Mouse (Mus musculus): ENCODE results near the gene Irf2bpl. TPM values are rescaled to one million over a fixed set of nuclear protein-coding genes. Genes with fewer than 3 reads are reported as not detected.

Irf2bpl gene
- polyA plus RNA-seq, 1 experiment from 2014 or later: 18.9 TPM

- Histone ChIP-seq H3K4me2 (no peak overlapping the region), H3K9ac (ENCODE audit: low read depth, low read length) (no peak overlapping the region), H3K9me3 (replicated peaks; ENCODE audit: control insufficient read depth, low read length) (no peaks in the 10 kb centered on the region), H3K27ac (ENCODE audit: low read depth, low read length) (no peak overlapping the region), H3K27me3 (ENCODE audit: control insufficient read depth, insufficient read depth, low read length) (no peaks in the 10 kb centered on the region), H3K36me3 (ENCODE audit: control insufficient read depth, insufficient read depth, low read length) (no peaks in the 10 kb centered on the region), H3K4me1 (ENCODE audit: control insufficient read depth, insufficient read depth, low read length) (peaks cover 23% of the 10 kb centered on the region), H3K4me3 (ENCODE audit: low read depth, low read length) (no peak overlapping the region)
- WGBS (ENCODE audit: insufficient replicate concordance): 67% methylated on average over 7 of the region's 7 CpGs
- no peak for ATAC-seq (replicated peaks; ENCODE audit: insufficient number of reproducible peaks, low FRiP score, low TSS enrichment)
Measured at GRCm38 (mm10) chr12:86916796-86917573, 32.4 kb upstream of the Irf2bpl start.

- Histone ChIP-seq H3K4me3 (ENCODE audit: low read depth, low read length) (no peak overlapping the region), H3K4me1 (ENCODE audit: control insufficient read depth, insufficient read depth, low read length) (peaks cover 30% of the 10 kb centered on the region), H3K4me2 (no peak overlapping the region), H3K9me3 (replicated peaks; ENCODE audit: control insufficient read depth, low read length) (no peaks in the 10 kb centered on the region), H3K27ac (ENCODE audit: low read depth, low read length) (no peak overlapping the region), H3K27me3 (ENCODE audit: control insufficient read depth, insufficient read depth, low read length) (no peaks in the 10 kb centered on the region), H3K9ac (ENCODE audit: low read depth, low read length) (no peak overlapping the region), H3K36me3 (ENCODE audit: control insufficient read depth, insufficient read depth, low read length) (no peaks in the 10 kb centered on the region)
- 77% methylated on average over 7 of the region's 7 CpGs for WGBS (ENCODE audit: insufficient replicate concordance)
- ATAC-seq (replicated peaks; ENCODE audit: insufficient number of reproducible peaks, low FRiP score, low TSS enrichment): no peak
Measured at GRCm38 (mm10) chr12:86915617-86916016, 31.0 kb upstream of the Irf2bpl start.

GRCm38 (mm10) chr12:86914756-86915155, 30.2 kb upstream of the Irf2bpl start:
- Histone ChIP-seq H3K4me3 (ENCODE audit: low read depth, low read length) (no peak overlapping the region), H3K27me3 (ENCODE audit: control insufficient read depth, insufficient read depth, low read length) (no peaks in the 10 kb centered on the region), H3K4me1 (ENCODE audit: control insufficient read depth, insufficient read depth, low read length) (peaks cover 30% of the 10 kb centered on the region), H3K36me3 (ENCODE audit: control insufficient read depth, insufficient read depth, low read length) (no peaks in the 10 kb centered on the region), H3K27ac (ENCODE audit: low read depth, low read length) (peak overlapping the region; percentile 43), H3K9me3 (replicated peaks; ENCODE audit: control insufficient read depth, low read length) (no peaks in the 10 kb centered on the region), H3K9ac (ENCODE audit: low read depth, low read length) (no peak overlapping the region), H3K4me2 (no peak overlapping the region)
- ATAC-seq (replicated peaks; ENCODE audit: insufficient number of reproducible peaks, low FRiP score, low TSS enrichment): no peak
- 55% methylated on average over 6 of the region's 6 CpGs for WGBS (ENCODE audit: insufficient replicate concordance)

GRCm38 (mm10) chr12:86914351-86914750, 29.8 kb upstream of the Irf2bpl start:
- Histone ChIP-seq H3K27ac (ENCODE audit: low read depth, low read length) (peak overlapping the region; percentile 43), H3K4me1 (ENCODE audit: control insufficient read depth, insufficient read depth, low read length) (peaks cover 30% of the 10 kb centered on the region), H3K27me3 (ENCODE audit: control insufficient read depth, insufficient read depth, low read length) (no peaks in the 10 kb centered on the region), H3K4me2 (no peak overlapping the region), H3K36me3 (ENCODE audit: control insufficient read depth, insufficient read depth, low read length) (no peaks in the 10 kb centered on the region), H3K9ac (ENCODE audit: low read depth, low read length) (no peak overlapping the region), H3K9me3 (replicated peaks; ENCODE audit: control insufficient read depth, low read length) (no peaks in the 10 kb centered on the region), H3K4me3 (ENCODE audit: low read depth, low read length) (no peak overlapping the region)
- no peak for ATAC-seq (replicated peaks; ENCODE audit: insufficient number of reproducible peaks, low FRiP score, low TSS enrichment)
- 48% methylated on average over 2 of the region's 2 CpGs for WGBS (ENCODE audit: insufficient replicate concordance)

- ATAC-seq (replicated peaks; ENCODE audit: insufficient number of reproducible peaks, low FRiP score, low TSS enrichment): no peak
- Histone ChIP-seq H3K9ac (ENCODE audit: low read depth, low read length) (peak overlapping the region; percentile 39; the same call in 1 of the 2 replicates), H3K4me1 (ENCODE audit: control insufficient read depth, insufficient read depth, low read length) (peaks cover 23% of the 10 kb centered on the region), H3K36me3 (ENCODE audit: control insufficient read depth, insufficient read depth, low read length) (no peaks in the 10 kb centered on the region), H3K4me2 (peak overlapping the region; percentile 42), H3K9me3 (replicated peaks; ENCODE audit: control insufficient read depth, low read length) (no peaks in the 10 kb centered on the region), H3K27ac (ENCODE audit: low read depth, low read length) (no peak overlapping the region), H3K4me3 (ENCODE audit: low read depth, low read length) (peak overlapping the region; percentile 10; the same call in 1 of the 2 replicates), H3K27me3 (ENCODE audit: control insufficient read depth, insufficient read depth, low read length) (no peaks in the 10 kb centered on the region)
- WGBS (ENCODE audit: insufficient replicate concordance): 5% methylated on average over 22 of the region's 22 CpGs
Measured at GRCm38 (mm10) chr12:86912335-86913093, 27.9 kb upstream of the Irf2bpl start.

GRCm38 (mm10) chr12:86911482-86911931, 26.9 kb upstream of the Irf2bpl start:
- 65% methylated on average over 10 of the region's 10 CpGs for WGBS (ENCODE audit: insufficient replicate concordance)
- Histone ChIP-seq H3K4me2 (no peak overlapping the region), H3K4me1 (ENCODE audit: control insufficient read depth, insufficient read depth, low read length) (peaks cover 21% of the 10 kb centered on the region), H3K36me3 (ENCODE audit: control insufficient read depth, insufficient read depth, low read length) (no peaks in the 10 kb centered on the region), H3K27me3 (ENCODE audit: control insufficient read depth, insufficient read depth, low read length) (no peaks in the 10 kb centered on the region), H3K27ac (ENCODE audit: low read depth, low read length) (no peak overlapping the region), H3K9me3 (replicated peaks; ENCODE audit: control insufficient read depth, low read length) (no peaks in the 10 kb centered on the region), H3K9ac (ENCODE audit: low read depth, low read length) (no peak overlapping the region), H3K4me3 (ENCODE audit: low read depth, low read length) (no peak overlapping the region)
- no peak for ATAC-seq (replicated peaks; ENCODE audit: insufficient number of reproducible peaks, low FRiP score, low TSS enrichment)

GRCm38 (mm10) chr12:86906395-86906794, 21.8 kb upstream of the Irf2bpl start:
- 3% methylated on average over 15 of the region's 15 CpGs for WGBS (ENCODE audit: insufficient replicate concordance)

GRCm38 (mm10) chr12:86905876-86906275, 21.3 kb upstream of the Irf2bpl start:
- WGBS (ENCODE audit: insufficient replicate concordance): 63% methylated on average over 7 of the region's 7 CpGs
- Histone ChIP-seq H3K9me3 (replicated peaks; ENCODE audit: control insufficient read depth, low read length) (no peaks in the 10 kb centered on the region), H3K9ac (ENCODE audit: low read depth, low read length) (no peak overlapping the region), H3K36me3 (ENCODE audit: control insufficient read depth, insufficient read depth, low read length) (no peaks in the 10 kb centered on the region), H3K27me3 (ENCODE audit: control insufficient read depth, insufficient read depth, low read length) (no peaks in the 10 kb centered on the region), H3K4me3 (ENCODE audit: low read depth, low read length) (no peak overlapping the region), H3K4me1 (ENCODE audit: control insufficient read depth, insufficient read depth, low read length) (peaks cover 12% of the 10 kb centered on the region), H3K27ac (ENCODE audit: low read depth, low read length) (no peak overlapping the region), H3K4me2 (no peak overlapping the region)
- no peak for ATAC-seq (replicated peaks; ENCODE audit: insufficient number of reproducible peaks, low FRiP score, low TSS enrichment)

More at GRCm38 (mm10) chr12:86906395-86906794, 21.8 kb upstream of the Irf2bpl start:
- H3K9ac ChIP-seq (ENCODE audit: low read depth, low read length): 0 out of 2 replicates have a peak overlapping the region, but pooled peaks have one; percentile 16
- peaks cover 10% of the 10 kb centered on the region for H3K4me1 ChIP-seq (ENCODE audit: control insufficient read depth, insufficient read depth, low read length)
- H3K27ac ChIP-seq (ENCODE audit: low read depth, low read length): no peak overlapping the region
- no peak overlapping the region for H3K4me2 ChIP-seq
- ATAC-seq (replicated peaks; ENCODE audit: insufficient number of reproducible peaks, low FRiP score, low TSS enrichment): 0 out of 2 replicates have a peak, but pooled peaks have one; percentile 32
- H3K27me3 ChIP-seq (ENCODE audit: control insufficient read depth, insufficient read depth, low read length): no peaks in the 10 kb centered on the region
- H3K4me3 ChIP-seq (ENCODE audit: low read depth, low read length): no peak overlapping the region
- H3K36me3 ChIP-seq (ENCODE audit: control insufficient read depth, insufficient read depth, low read length): no peaks in the 10 kb centered on the region
- H3K9me3 ChIP-seq (replicated peaks; ENCODE audit: control insufficient read depth, low read length): no peaks in the 10 kb centered on the region

Measured in heart, embryonic 11.5 days (tissue).